In genomic region chr11:12474299-12474935, GRCm38 (mm10) we compare ENCODE assay signal across 21 mouse cellular contexts. TPM values are rescaled to one million over a fixed set of nuclear protein-coding genes. Genes with fewer than 3 reads are reported as not detected.
DNase-seq lines count a peak whose midpoint lies in the region; ATAC-seq and TF ChIP-seq lines count a peak whose summit lies in the region.
"Had no signal": no experiment of that assay in that cellular context is flagged by ENCODE, and none has a peak within 500 bp of the region (broad histone marks: within the 10 kb centered on the region; RNA-seq: fewer than 3 reads in every experiment).

No protein-coding gene starts in this region.

- no peak overlapping the region for H3K9ac ChIP-seq in lung, postnatal 0 days (replicated peaks; ENCODE audit: low read depth)
- H3K9ac ChIP-seq in midbrain, embryonic 14.5 days (replicated peaks; ENCODE audit: low read length): no peak overlapping the region
- H3K9ac ChIP-seq: embryonic facial prominence, embryonic 12.5 days; hindbrain, embryonic 12.5 days; limb, embryonic 15.5 days; stomach, embryonic 15.5 days had no signal

- TF ChIP-seq CTCF in lung, postnatal 0 days (IDR thresholded peaks at IDR 0.05): no peak

- H3K4me3 ChIP-seq in lung, postnatal 0 days (ENCODE audit: low read depth, low read length): no peak overlapping the region
- no peak overlapping the region for H3K4me3 ChIP-seq in midbrain, embryonic 14.5 days (replicated peaks; ENCODE audit: low read depth, low read length)
- H3K4me3 ChIP-seq: embryonic facial prominence, embryonic 12.5 days; forebrain, embryonic 10.5 days; hindbrain, embryonic 12.5 days; limb, embryonic 15.5 days; megakaryocyte, embryonic 14.5 days; stomach, embryonic 15.5 days had no signal

- no peak overlapping the region for H3K27ac ChIP-seq in lung, postnatal 0 days (ENCODE audit: low read length)
- H3K27ac ChIP-seq in midbrain, embryonic 14.5 days (replicated peaks; ENCODE audit: low read depth, low read length): no peak overlapping the region
- H3K27ac ChIP-seq: embryonic facial prominence, embryonic 12.5 days; forebrain, embryonic 10.5 days; hindbrain, embryonic 12.5 days; limb, embryonic 15.5 days; stomach, embryonic 15.5 days had no signal

- no peak for TF ChIP-seq EP300 in lung, postnatal 0 days (IDR thresholded peaks at IDR 0.05)

- ATAC-seq in lung, postnatal 0 days: peak; percentile 44; the same call in 1 of the 2 replicates
- ATAC-seq in midbrain, embryonic 14.5 days (ENCODE audit: low FRiP score, low TSS enrichment): no peak
- ATAC-seq: CD4-positive, CD25-positive, alpha-beta regulatory T cell, adult 4 months; inflammation-experienced regulatory T-cells, adult 6 months; midbrain, embryonic 16.5 days had no signal

- no peak overlapping the region for H3K4me2 ChIP-seq in lung, postnatal 0 days (replicated peaks; ENCODE audit: low read depth, low read length)
- H3K4me2 ChIP-seq in midbrain, embryonic 14.5 days (ENCODE audit: low read length): no peak overlapping the region
- H3K4me2 ChIP-seq: embryonic facial prominence, embryonic 12.5 days; hindbrain, embryonic 12.5 days; limb, embryonic 15.5 days; stomach, embryonic 15.5 days had no signal

- no peaks in the 10 kb centered on the region for H3K36me3 ChIP-seq in lung, postnatal 0 days (ENCODE audit: insufficient read depth, low read length)
- H3K36me3 ChIP-seq in midbrain, embryonic 14.5 days (ENCODE audit: control insufficient read depth, insufficient read depth, low read length): no peaks in the 10 kb centered on the region
- H3K36me3 ChIP-seq: embryonic facial prominence, embryonic 12.5 days; forebrain, embryonic 10.5 days; hindbrain, embryonic 12.5 days; limb, embryonic 15.5 days; stomach, embryonic 15.5 days had no signal

- peaks cover 4% of the 10 kb centered on the region; the same call in 1 of the 2 replicates for H3K4me1 ChIP-seq in lung, postnatal 0 days (ENCODE audit: insufficient read depth, low read depth, low read length)
- no peaks in the 10 kb centered on the region for H3K4me1 ChIP-seq in midbrain, embryonic 14.5 days (ENCODE audit: control insufficient read depth, insufficient read depth, low read length)
- H3K4me1 ChIP-seq: forebrain, embryonic 10.5 days; hindbrain, embryonic 12.5 days; limb, embryonic 15.5 days; megakaryocyte, embryonic 14.5 days; stomach, embryonic 15.5 days had no signal

- 53% methylated on average over 5 of the region's 5 CpGs for WGBS in lung, postnatal 0 days
- WGBS in midbrain, embryonic 14.5 days: 88% methylated on average over 5 of the region's 5 CpGs

- H3K27me3 ChIP-seq in lung, postnatal 0 days (replicated peaks; ENCODE audit: insufficient read depth, low read length): no peaks in the 10 kb centered on the region
- no peaks in the 10 kb centered on the region for H3K27me3 ChIP-seq in midbrain, embryonic 14.5 days (ENCODE audit: control insufficient read depth, insufficient read depth, low read length)
- H3K27me3 ChIP-seq: embryonic facial prominence, embryonic 12.5 days; hindbrain, embryonic 12.5 days; limb, embryonic 15.5 days; megakaryocyte, embryonic 14.5 days; stomach, embryonic 15.5 days had no signal

- H3K9me3 ChIP-seq in lung, postnatal 0 days (ENCODE audit: low read length): no peaks in the 10 kb centered on the region
- H3K9me3 ChIP-seq in midbrain, embryonic 14.5 days (ENCODE audit: control insufficient read depth, low read length): no peaks in the 10 kb centered on the region
- H3K9me3 ChIP-seq: embryonic facial prominence, embryonic 12.5 days; forebrain, embryonic 10.5 days; hindbrain, embryonic 12.5 days; limb, embryonic 15.5 days; megakaryocyte, embryonic 14.5 days; stomach, embryonic 15.5 days had no signal

- peak; percentile 32 for DNase-seq in lung, postnatal 0 days (ENCODE audit: low spot score)
- no peak for DNase-seq in lung, adult 18-20 months
- DNase-seq in kidney, adult 18-20 months: peak; percentile 42
- peak; percentile 28 for DNase-seq in kidney, postnatal 10 days
- DNase-seq in urinary bladder, postnatal 4 days (ENCODE audit: low spot score in 2 of 2): no peak
- no peak for DNase-seq in midbrain, embryonic 14.5 days
- DNase-seq in cerebellum, postnatal 25 days: no peak
- DNase-seq: adrenal gland, adult 2 months; cerebellum, postnatal 36 days; gastrocnemius, postnatal 14 days; lung, postnatal 14 days; thymus, adult 2 months had no signal

RNA-seq across cellular contexts. Expression of gene Cobl, which starts 9.7 kb away (rescaled TPM):
- polyA plus RNA-seq in lung, postnatal 0 days (2015; fragmentation: Nextera tagmentation; extraction: Ambion mirVana): 9.7 and 12.0 TPM in 2 replicates
- 10.4 and 13.1 TPM in 2 replicates for polyA plus RNA-seq in midbrain, embryonic 14.5 days (2014; fragmentation: Nextera tagmentation; extraction: Ambion mirVana)

Comparison
In these comparisons a context has a peak if more than half of its experiments do, and no peak if none do; other contexts are left out.
1. DNase-seq: peak in lung, postnatal 0 days (single experiment), kidney, adult 18-20 months (single experiment) and kidney, postnatal 10 days (single experiment); none in lung, adult 18-20 months (0 of 2), urinary bladder, postnatal 4 days (0 of 2), midbrain, embryonic 14.5 days (single experiment) and cerebellum, postnatal 25 days (0 of 2).